Mouse (Mus musculus) cortical plate, adult 2 months (tissue): Measurements from ENCODE around the gene Cat. TPM values are rescaled to one million over a fixed set of nuclear protein-coding genes. Genes with fewer than 3 reads are reported as not detected.

Source experiments
- H3K27ac ChIP-seq: fragments of 200-500 bp; 2 replicates; pipeline ENCODE4 v1.5.1; 2012; ENCODE audit warnings: low read length, control low read depth, inconsistent platforms; ENCODE audit not compliant: insufficient read depth
- H3K4me1 ChIP-seq: fragments of 200-500 bp; 2 replicates; pipeline ENCODE4 v1.6.1; 2011; ENCODE audit warnings: low read length; ENCODE audit not compliant: control insufficient read depth, insufficient read depth
- H3K4me3 ChIP-seq: fragments of 200-500 bp; 2 replicates; pipeline ENCODE4 v1.5.1; 2011; ENCODE audit warnings: mild to moderate bottlenecking, low read length, control low read depth; ENCODE audit not compliant: insufficient read depth
- CTCF ChIP-seq: fragments of 200-500 bp; IDR thresholded peaks from 2 replicates; pipeline ENCODE4 v1.5.1; 2011; ENCODE audit warnings: mild to moderate bottlenecking, control low read depth, low read length; ENCODE audit not compliant: insufficient read depth; ENCODE audit errors: extremely low read depth
- POLR2A ChIP-seq: fragments of 200-500 bp; IDR thresholded peaks from 2 replicates; pipeline ENCODE4 v1.6.1; 2011; ENCODE audit warnings: mild to moderate bottlenecking, low read length, control low read depth; ENCODE audit not compliant: insufficient read depth; ENCODE audit errors: extremely low read depth
- polyA plus RNA-seq: library from polyadenylated mRNA; depleted of rRNA; stranded (reverse); fragments of >200 nt; gene quantifications from 2 replicates; pipeline ENCODE4 v1.2.3, GENCODE M21; 2012

Cat gene
- polyA plus RNA-seq, 1 experiment, result 45.5 TPM

DNA sequence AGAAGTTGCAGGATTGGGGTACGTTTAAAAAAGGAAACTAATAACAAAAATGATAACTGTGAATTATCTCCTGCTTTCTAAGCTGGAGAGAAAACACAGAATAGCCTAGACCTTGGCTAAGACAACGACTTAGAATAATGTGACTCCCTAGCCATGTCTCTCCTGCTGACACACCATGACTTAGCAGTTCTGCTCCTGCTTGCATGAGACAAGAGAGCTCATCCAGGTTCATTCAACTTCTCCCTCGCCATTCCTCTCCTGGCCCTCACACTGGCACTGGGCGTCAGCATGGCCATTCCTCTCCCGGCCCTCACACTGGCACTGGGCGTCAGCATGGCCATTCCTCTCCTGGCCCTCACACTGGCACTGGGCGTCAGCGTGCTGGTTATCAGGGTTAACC lies 4.7 kb downstream of the Cat start:
- Histone ChIP-seq H3K27ac (no peak overlapping the region), H3K4me1 (peaks cover 7% of the 10 kb centered on the region), H3K4me3 (no peak overlapping the region)
- TF ChIP-seq POLR2A, result no peak
- no peak for TF ChIP-seq CTCF

DNA sequence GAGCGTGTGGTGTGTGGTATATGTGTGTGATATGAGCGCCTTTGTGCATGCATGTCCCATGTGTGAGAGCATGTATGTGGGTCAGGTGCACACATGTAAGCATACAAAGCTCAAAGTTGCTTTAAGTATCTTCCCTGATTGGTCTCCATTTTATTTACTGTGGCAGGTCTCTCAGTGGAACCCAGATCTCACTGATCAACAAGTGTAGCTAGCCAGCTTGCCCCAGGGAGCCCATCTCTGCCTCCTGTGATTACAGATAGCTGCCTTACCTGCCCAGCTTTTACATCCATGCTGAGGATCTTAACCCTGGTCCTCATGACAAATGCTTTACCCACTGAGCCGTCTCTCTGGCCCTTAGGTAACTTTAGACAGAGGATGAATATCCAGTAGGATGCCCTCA lies 6.6 kb downstream of the Cat start:
- Histone ChIP-seq H3K4me3 (no peak overlapping the region), H3K27ac (no peak overlapping the region), H3K4me1 (peaks cover 4% of the 10 kb centered on the region)
- TF ChIP-seq POLR2A (no peak), CTCF (no peak)

DNA sequence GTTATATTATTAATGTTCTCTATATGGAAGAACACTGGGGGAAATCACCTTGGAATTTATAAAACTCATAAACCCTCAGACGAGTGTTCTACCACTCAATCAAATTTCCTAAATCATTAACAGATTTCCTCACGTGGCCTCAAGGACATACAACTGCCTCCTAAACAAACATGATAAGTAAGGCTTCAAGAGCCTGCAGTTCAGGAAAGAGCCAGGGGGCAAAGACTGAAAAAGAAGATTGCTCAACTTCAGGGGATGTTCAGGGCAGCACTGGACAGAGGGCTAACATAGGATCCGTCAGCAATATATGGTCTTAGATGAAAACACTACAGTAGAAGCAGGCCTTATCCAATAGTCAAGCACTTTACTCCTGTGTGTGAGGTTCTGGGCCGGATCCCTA lies 7.5 kb downstream of the Cat start:
- Histone ChIP-seq H3K27ac (no peak overlapping the region), H3K4me1 (no peaks in the 10 kb centered on the region), H3K4me3 (no peak overlapping the region)
- TF ChIP-seq CTCF, result no peak
- no peak for TF ChIP-seq POLR2A

DNA sequence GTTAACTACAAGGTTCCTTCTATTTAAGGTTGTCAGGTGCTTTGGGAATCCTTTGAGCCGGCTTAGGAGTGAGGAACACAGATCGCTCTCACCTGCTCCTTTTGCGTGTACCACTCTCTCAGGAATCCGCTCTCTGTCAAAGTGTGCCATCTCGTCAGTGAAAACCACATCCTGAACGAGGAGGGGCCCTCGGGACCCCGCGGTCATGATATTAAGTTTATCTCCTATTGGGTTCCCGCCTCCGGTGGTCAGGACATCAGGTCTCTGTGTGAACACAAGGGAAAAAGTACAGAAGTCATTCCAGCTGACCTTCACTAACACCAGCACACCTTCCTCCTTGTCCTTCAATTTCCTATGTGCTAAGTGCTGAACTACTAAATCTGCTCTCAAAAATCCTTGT lies 8.3 kb downstream of the Cat start:
- no peak overlapping the region for H3K4me3 ChIP-seq
- H3K27ac ChIP-seq, result no peak overlapping the region
- no peak for TF ChIP-seq POLR2A
- TF ChIP-seq CTCF, result no peak
- no peaks in the 10 kb centered on the region for H3K4me1 ChIP-seq

DNA sequence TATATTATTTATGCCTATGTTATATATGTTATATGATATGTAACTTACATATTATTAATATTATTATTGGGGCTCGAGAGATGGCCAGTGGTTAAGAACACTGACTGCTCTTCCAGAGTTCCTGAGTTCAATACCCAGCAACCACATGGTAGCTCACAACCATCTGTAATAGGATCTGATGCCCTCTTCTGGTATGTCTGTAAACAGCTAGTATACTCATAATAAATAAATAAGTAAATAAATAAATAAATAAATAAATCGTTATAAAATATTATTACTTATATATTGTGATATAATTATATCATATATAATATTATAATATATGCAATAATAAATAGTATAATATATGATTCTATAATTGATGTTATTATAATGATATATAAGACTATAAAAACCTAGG lies 8.8 kb downstream of the Cat start:
- Histone ChIP-seq H3K27ac (no peak overlapping the region), H3K4me1 (no peaks in the 10 kb centered on the region), H3K4me3 (no peak overlapping the region)
- TF ChIP-seq CTCF (no peak), POLR2A (no peak)

DNA sequence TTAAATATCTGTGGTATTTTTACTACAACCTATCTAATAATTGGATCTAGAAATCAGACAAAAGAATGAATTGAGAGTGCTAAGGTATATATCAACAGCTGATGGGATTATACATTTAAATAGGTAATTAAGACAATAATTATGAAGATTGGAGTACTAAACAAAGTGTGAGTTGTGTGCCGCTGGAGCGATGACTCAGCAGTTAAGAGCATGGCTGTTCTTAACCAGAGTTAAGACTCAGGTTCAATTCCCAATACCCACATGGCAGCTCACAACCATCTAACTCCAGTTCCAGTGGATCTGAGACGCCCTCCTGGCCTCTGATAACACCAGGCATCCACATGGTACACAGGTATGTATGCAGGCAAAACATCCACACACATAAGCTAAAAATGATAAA lies 11.6 kb downstream of the Cat start:
- H3K27ac ChIP-seq, result no peak overlapping the region
- no peaks in the 10 kb centered on the region for H3K4me1 ChIP-seq
- TF ChIP-seq POLR2A (no peak), CTCF (no peak)
- H3K4me3 ChIP-seq, result no peak overlapping the region

DNA sequence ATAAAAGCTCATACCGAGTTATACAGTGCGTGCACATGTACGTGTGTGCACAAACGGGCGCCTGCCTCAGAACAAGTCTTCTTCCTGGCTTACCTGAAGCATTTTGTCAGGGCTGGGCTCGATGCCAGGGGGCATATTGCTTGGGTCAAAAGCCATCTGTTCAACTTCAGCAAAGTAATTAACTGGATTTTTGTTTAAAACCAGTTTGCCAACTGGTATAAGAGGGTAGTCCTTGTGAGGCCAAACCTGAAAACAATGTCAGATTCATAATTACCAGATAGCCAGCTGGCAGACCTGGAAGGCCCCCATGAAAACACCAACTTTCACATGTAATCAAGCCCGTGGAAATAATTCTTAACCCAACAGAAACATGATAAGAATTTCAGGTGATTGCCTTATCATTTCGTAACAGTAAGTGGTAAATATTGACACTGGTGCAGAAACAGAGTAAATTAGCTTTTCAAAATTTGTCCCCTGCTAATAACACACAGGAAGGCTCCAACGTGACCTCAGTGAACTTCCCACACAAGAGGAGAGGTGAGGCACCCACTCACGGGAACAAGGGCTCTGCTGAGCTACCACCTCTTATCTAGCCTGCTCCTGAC lies 17.9 kb downstream of the Cat start:
- Histone ChIP-seq H3K27ac (no peak overlapping the region), H3K4me3 (no peak overlapping the region), H3K4me1 (peaks cover 1% of the 10 kb centered on the region; the same call in 1 of the 2 replicates)
- TF ChIP-seq CTCF, result no peak
- TF ChIP-seq POLR2A, result no peak

DNA sequence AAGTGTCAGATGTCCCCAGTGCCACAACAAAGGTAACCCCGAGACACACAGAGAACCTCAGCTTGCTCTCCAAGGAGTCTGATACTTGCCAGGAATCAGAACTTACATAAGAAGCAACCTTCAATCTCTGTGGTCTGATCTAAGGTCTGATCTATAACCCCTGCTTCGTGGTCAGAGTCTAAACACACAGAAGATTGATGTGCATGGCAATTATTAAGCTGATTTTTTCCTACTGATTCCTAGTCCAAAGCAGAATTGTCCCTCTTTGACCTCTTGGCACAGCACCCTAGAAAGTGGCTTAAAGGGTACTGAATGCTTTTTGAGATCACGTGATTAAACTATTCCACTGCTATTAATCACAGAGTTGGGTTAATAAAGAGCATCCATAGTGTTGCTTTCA lies 18.7 kb downstream of the Cat start:
- Histone ChIP-seq H3K4me1 (peaks cover 1% of the 10 kb centered on the region; the same call in 1 of the 2 replicates), H3K4me3 (no peak overlapping the region), H3K27ac (no peak overlapping the region)
- no peak for TF ChIP-seq CTCF
- TF ChIP-seq POLR2A, result no peak

DNA sequence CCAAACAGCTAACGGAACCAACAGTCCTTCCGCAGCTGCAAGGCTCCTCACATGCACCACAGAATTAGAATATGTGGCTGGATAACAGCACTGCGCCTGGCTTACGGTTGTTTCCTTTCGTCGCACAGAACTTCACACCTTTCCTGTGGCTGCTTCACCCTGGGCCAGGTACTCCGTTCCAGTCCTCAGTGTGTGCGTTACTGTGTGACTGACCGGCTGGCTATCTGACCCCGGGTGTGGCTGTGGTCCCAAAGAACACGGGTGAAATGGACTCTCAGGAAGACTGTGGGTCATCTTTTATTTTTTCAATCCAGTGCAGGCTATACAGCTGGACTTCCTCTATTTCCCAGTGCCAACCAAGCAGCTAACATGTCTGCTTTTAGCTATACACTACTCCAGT lies 19.5 kb downstream of the Cat start:
- H3K4me3 ChIP-seq, result no peak overlapping the region
- TF ChIP-seq POLR2A, result no peak
- no peak for TF ChIP-seq CTCF
- peaks cover 1% of the 10 kb centered on the region; the same call in 1 of the 2 replicates for H3K4me1 ChIP-seq
- H3K27ac ChIP-seq, result no peak overlapping the region

DNA sequence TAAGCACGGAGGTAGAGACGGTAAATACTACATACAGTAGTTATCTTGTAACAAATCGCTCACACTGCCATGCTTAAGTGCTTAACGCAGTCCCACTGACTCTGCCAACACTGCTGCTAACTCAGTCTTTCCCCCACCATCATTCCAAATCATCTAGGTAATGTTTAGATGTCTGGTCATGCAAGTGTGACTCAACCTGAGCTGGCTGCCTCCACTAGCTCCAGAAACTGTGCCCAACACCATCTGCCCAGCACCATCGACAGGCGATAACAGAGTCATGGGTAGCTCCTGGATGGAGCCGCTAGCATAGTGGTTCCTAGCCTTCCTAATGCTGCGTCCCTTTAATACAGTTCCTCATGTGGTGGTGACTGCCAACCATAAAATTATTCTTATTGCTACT lies 20.4 kb downstream of the Cat start:
- Histone ChIP-seq H3K4me1 (peaks cover 1% of the 10 kb centered on the region; the same call in 1 of the 2 replicates), H3K27ac (no peak overlapping the region), H3K4me3 (no peak overlapping the region)
- TF ChIP-seq CTCF, result no peak
- no peak for TF ChIP-seq POLR2A

DNA sequence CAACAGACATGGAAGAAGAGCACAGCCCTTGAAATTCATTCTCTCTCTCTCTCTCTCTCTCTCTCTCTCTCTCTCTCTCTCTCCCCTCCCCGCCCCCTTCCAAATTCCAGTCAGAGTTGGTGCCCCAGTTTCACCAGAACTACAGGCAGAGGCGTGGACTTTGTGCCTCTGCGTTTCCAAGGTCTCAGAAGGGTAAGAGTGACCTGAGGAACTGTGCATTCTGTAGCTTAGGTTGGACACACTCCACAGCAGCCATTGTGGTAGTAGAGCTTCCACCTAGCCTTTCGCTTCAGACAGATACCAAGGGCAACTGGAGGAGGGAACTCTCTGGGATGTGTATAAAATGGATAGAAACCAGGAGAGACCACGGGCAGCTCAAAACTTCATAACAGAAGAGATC lies 22.2 kb downstream of the Cat start:
- TF ChIP-seq POLR2A (no peak), CTCF (no peak)
- peaks cover 1% of the 10 kb centered on the region; the same call in 1 of the 2 replicates for H3K4me1 ChIP-seq
- H3K4me3 ChIP-seq, result no peak overlapping the region
- no peak overlapping the region for H3K27ac ChIP-seq
